Mouse (Mus musculus): ENCODE measurements around the gene Rnf114.
A peak's percentile ranks its signal among the peaks of the same experiment; 100 is the strongest.

The Rnf114 gene

GRCm38 (mm10) chr2:167539536-167540476 lies 47.4 kb downstream of the Rnf114 start:
- DNase-seq (ENCODE audit: low read depth, low spot score), result no peak

GRCm38 (mm10) chr2:167540477-167541110 lies 48.1 kb downstream of the Rnf114 start:
- no peak for DNase-seq (ENCODE audit: low read depth, low spot score)

- no peak for DNase-seq (ENCODE audit: low read depth, low spot score)
Observed at GRCm38 (mm10) chr2:167541324-167541723, 48.9 kb downstream of the Rnf114 start.

- no peak for DNase-seq (ENCODE audit: low read depth, low spot score)
Observed at GRCm38 (mm10) chr2:167541761-167542160, 49.3 kb downstream of the Rnf114 start.

GRCm38 (mm10) chr2:167542361-167542760 lies 49.9 kb downstream of the Rnf114 start:
- DNase-seq (ENCODE audit: low read depth, low spot score), result no peak

GRCm38 (mm10) chr2:167543121-167544003 lies 50.9 kb downstream of the Rnf114 start:
- DNase-seq (ENCODE audit: low read depth, low spot score), result no peak

GRCm38 (mm10) chr2:167544004-167544356 lies 51.5 kb downstream of the Rnf114 start:
- DNase-seq (ENCODE audit: low read depth, low spot score), result no peak

- DNase-seq (ENCODE audit: low read depth, low spot score), result no peak
Observed at GRCm38 (mm10) chr2:167544456-167544855, 52.0 kb downstream of the Rnf114 start.

- no peak for DNase-seq (ENCODE audit: low read depth, low spot score)
Observed at GRCm38 (mm10) chr2:167546447-167547195, 54.2 kb downstream of the Rnf114 start.

GRCm38 (mm10) chr2:167547444-167547843 lies 55.0 kb downstream of the Rnf114 start:
- no peak for DNase-seq (ENCODE audit: low read depth, low spot score)

- DNase-seq (ENCODE audit: low read depth, low spot score), result no peak
Observed at GRCm38 (mm10) chr2:167548961-167549360, 56.5 kb downstream of the Rnf114 start.

- DNase-seq (ENCODE audit: low read depth, low spot score), result no peak
Observed at GRCm38 (mm10) chr2:167550341-167550854, 58.0 kb downstream of the Rnf114 start.

GRCm38 (mm10) chr2:167551342-167551920 lies 59.0 kb downstream of the Rnf114 start:
- DNase-seq (ENCODE audit: low read depth, low spot score), result peak; percentile 83

GRCm38 (mm10) chr2:167552292-167552691 lies 59.8 kb downstream of the Rnf114 start:
- peak; percentile 37 for DNase-seq (ENCODE audit: low read depth, low spot score)

- DNase-seq (ENCODE audit: low read depth, low spot score), result no peak
Observed at GRCm38 (mm10) chr2:167552927-167553402, 60.5 kb downstream of the Rnf114 start.

- DNase-seq (ENCODE audit: low read depth, low spot score), result peak; percentile 91
Observed at GRCm38 (mm10) chr2:167555766-167556165, 63.3 kb downstream of the Rnf114 start.

GRCm38 (mm10) chr2:167559413-167559812 lies 67.0 kb downstream of the Rnf114 start:
- DNase-seq (ENCODE audit: low read depth, low spot score), result no peak

GRCm38 (mm10) chr2:167562101-167562500 lies 69.7 kb downstream of the Rnf114 start:
- DNase-seq (ENCODE audit: low read depth, low spot score), result no peak

GRCm38 (mm10) chr2:167563035-167563434 lies 70.6 kb downstream of the Rnf114 start:
- DNase-seq (ENCODE audit: low read depth, low spot score), result no peak

GRCm38 (mm10) chr2:167563703-167564102 lies 71.3 kb downstream of the Rnf114 start:
- DNase-seq (ENCODE audit: low read depth, low spot score), result no peak

Data from A20 (cell line).